Mouse (Mus musculus) CH12.LX (cell line): ENCODE data around the gene Bag1.

Experiments
- CHD1 ChIP-seq: IDR thresholded peaks from 2 replicates; pipeline ENCODE4 v1.6.1; 2012; ENCODE audit warnings: low read depth, low read length, improper control_type of control experiment, inconsistent platforms
- CTCF ChIP-seq, 2 experiments: IDR thresholded peaks in 1 of 2; conservative IDR thresholded peaks in 1 of 2; 2 replicates each; pipeline ENCODE4 v1.5.1; 2011 to 2012; ENCODE audit warnings: low read depth in 2 of 2, low read length in 2 of 2, improper control_type of control experiment in 1 of 2, inconsistent platforms in 1 of 2, mild to moderate bottlenecking in 1 of 2, moderate library complexity in 1 of 2
- MXI1 ChIP-seq: IDR thresholded peaks from 2 replicates; pipeline ENCODE4 v1.6.1; 2011; ENCODE audit warnings: mild to moderate bottlenecking, low read depth, low read length, improper control_type of control experiment
- MYC ChIP-seq: IDR thresholded peaks from 2 replicates; pipeline ENCODE4 v1.6.1; 2011; ENCODE audit warnings: low read depth, mild to moderate bottlenecking, improper control_type of control experiment, low read length
- NELFE ChIP-seq: IDR thresholded peaks from 2 replicates; pipeline ENCODE4 v1.6.1; 2011; ENCODE audit warnings: low read depth, low read length, improper control_type of control experiment
- POLR2A ChIP-seq: IDR thresholded peaks from 2 replicates; pipeline ENCODE4 v1.6.1; 2011; ENCODE audit warnings: low read depth, mild to moderate bottlenecking, improper control_type of control experiment, low read length
- POLR2AphosphoS2 ChIP-seq: IDR thresholded peaks from 2 replicates; pipeline ENCODE4 v1.6.1; 2011; ENCODE audit warnings: low read depth, low read length, improper control_type of control experiment

DNA sequence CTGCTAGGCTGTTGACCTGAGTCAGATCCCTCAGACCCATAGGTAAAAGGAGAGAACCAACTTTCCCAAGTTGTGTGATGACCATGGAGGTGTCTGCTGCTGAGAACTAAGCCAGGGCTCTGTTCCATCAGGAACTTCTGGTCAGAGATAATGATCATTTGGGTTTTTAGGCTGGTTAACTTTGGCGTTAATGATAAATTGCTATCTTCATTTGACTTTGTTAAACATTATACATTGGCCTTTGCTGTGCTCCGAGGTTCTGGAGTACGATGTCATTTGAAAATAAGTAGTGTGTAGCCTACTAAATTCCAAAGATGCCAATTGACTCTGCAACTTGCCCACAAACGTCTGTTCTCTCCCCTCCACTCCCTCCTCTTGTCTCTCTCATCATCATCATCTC lies 21.1 kb upstream of the Bag1 start:
- no peak for TF ChIP-seq CTCF (conservative IDR thresholded peaks at IDR 0.05 in 1 of 2, IDR thresholded peaks at IDR 0.05 in 1 of 2; ENCODE audit: low read depth in 2 of 2, low read length in 2 of 2)
- no peak for TF ChIP-seq POLR2AphosphoS2
- TF ChIP-seq CHD1, result no peak
- TF ChIP-seq NELFE, result no peak
- TF ChIP-seq POLR2A, result no peak
- no peak for TF ChIP-seq MXI1
- no peak for TF ChIP-seq MYC
